Mouse (Mus musculus) neural tube, embryonic 13.5 days (tissue): ENCODE measurements at regions not wholly inside any gene's neighbourhood (a gene's known extent, or its start where the extent isn't known, plus 50 kb on each side); places are given as distances from the start of the nearest gene placed in this dataset.
A peak's percentile ranks its signal among the peaks of the same experiment; 100 is the strongest.

Source experiments
- ATAC-seq: fragments of 200-750 bp; cut with Nextera tagmentation; 2 replicates; pipeline ENCODE4 v1.8.0; 2017; ENCODE audit warnings: low read depth, mild to moderate bottlenecking, moderate TSS enrichment, moderate library complexity
- H3K27ac ChIP-seq: fragments of 300-500 bp; sonication (generic); replicated peaks from 2 replicates; pipeline ENCODE4 v1.5.1; 2015; ENCODE audit warnings: moderate library complexity, mild to moderate bottlenecking, inconsistent platforms
- H3K27me3 ChIP-seq: fragments of 300-500 bp; sonication (generic); 2 replicates; pipeline ENCODE4 v1.6.1; 2015; ENCODE audit warnings: mild to moderate bottlenecking, inconsistent platforms
- H3K36me3 ChIP-seq: fragments of 300-500 bp; sonication (generic); 2 replicates; pipeline ENCODE4 v1.6.1; 2015; ENCODE audit warnings: mild to moderate bottlenecking, inconsistent platforms
- H3K4me1 ChIP-seq: fragments of 300-500 bp; sonication (generic); replicated peaks from 2 replicates; pipeline ENCODE4 v1.6.1; 2015; ENCODE audit warnings: inconsistent platforms
- H3K4me2 ChIP-seq: fragments of 300-500 bp; sonication (generic); 2 replicates; pipeline ENCODE4 v1.6.1; 2015; ENCODE audit warnings: inconsistent platforms, mild to moderate bottlenecking, moderate library complexity
- H3K4me3 ChIP-seq: fragments of 300-500 bp; sonication (generic); 2 replicates; pipeline ENCODE4 v1.5.1; 2015; ENCODE audit warnings: mild to moderate bottlenecking, inconsistent platforms
- H3K9ac ChIP-seq: fragments of 300-500 bp; sonication (generic); 2 replicates; pipeline ENCODE4 v1.6.1; 2015; ENCODE audit warnings: moderate library complexity, mild to moderate bottlenecking, inconsistent platforms
- H3K9me3 ChIP-seq: fragments of 300-500 bp; sonication (generic); 2 replicates; pipeline ENCODE4 v1.6.1; 2016; ENCODE audit warnings: inconsistent platforms
- WGBS: fragments of 180-500 bp; shearing (Covaris S2); methylation state at CpG from one replicate; pipeline ENCODE4 v1.1.7; 2015; 5-methylcytosine and 5-hydroxymethylcytosine counted together

GRCm38 (mm10) chr10:21465362-21465761 is 88.3 kb downstream of the Aldh8a1 start:
- H3K36me3 ChIP-seq = no peaks in the 10 kb centered on the region
- WGBS = 5% methylated on average over 15 of the region's 15 CpGs
- no peaks in the 10 kb centered on the region for H3K9me3 ChIP-seq
- H3K27me3 ChIP-seq = peaks cover 24% of the 10 kb centered on the region
- H3K4me1 ChIP-seq = peaks cover 10% of the 10 kb centered on the region
- H3K4me2 ChIP-seq = peak overlapping the region; percentile 30; the same call in 1 of the 2 replicates
- H3K9ac ChIP-seq = no peak overlapping the region
- no peak overlapping the region for H3K27ac ChIP-seq
- peak; percentile 86 for ATAC-seq
- no peak overlapping the region for H3K4me3 ChIP-seq

GRCm38 (mm10) chr10:21465806-21466377 is 88.8 kb downstream of the Aldh8a1 start:
- Histone ChIP-seq H3K36me3 (no peaks in the 10 kb centered on the region), H3K27me3 (peaks cover 28% of the 10 kb centered on the region), H3K4me3 (no peak overlapping the region), H3K9me3 (no peaks in the 10 kb centered on the region), H3K9ac (no peak overlapping the region), H3K4me1 (peaks cover 5% of the 10 kb centered on the region), H3K4me2 (no peak overlapping the region), H3K27ac (no peak overlapping the region)
- WGBS = 79% methylated on average over 7 of the region's 7 CpGs
- 0 out of 2 replicates have a peak, but pooled peaks have one; percentile 49 for ATAC-seq

GRCm38 (mm10) chr10:21467425-21468085 is 90.5 kb downstream of the Aldh8a1 start:
- H3K4me1 ChIP-seq = peaks cover 5% of the 10 kb centered on the region
- no peaks in the 10 kb centered on the region for H3K9me3 ChIP-seq
- no peak overlapping the region for H3K4me2 ChIP-seq
- no peak overlapping the region for H3K9ac ChIP-seq
- H3K36me3 ChIP-seq = no peaks in the 10 kb centered on the region
- no peak overlapping the region for H3K27ac ChIP-seq
- ATAC-seq = no peak
- WGBS = 18% methylated on average over 4 of the region's 4 CpGs
- H3K27me3 ChIP-seq = peaks cover 28% of the 10 kb centered on the region
- no peak overlapping the region for H3K4me3 ChIP-seq

- H3K9me3 ChIP-seq = no peaks in the 10 kb centered on the region
- WGBS = 58% methylated on average over 10 of the region's 10 CpGs
- no peaks in the 10 kb centered on the region for H3K36me3 ChIP-seq
- H3K27ac ChIP-seq = no peak overlapping the region
- no peak overlapping the region for H3K4me3 ChIP-seq
- peaks cover 28% of the 10 kb centered on the region for H3K27me3 ChIP-seq
- peaks cover 5% of the 10 kb centered on the region for H3K4me1 ChIP-seq
- no peak for ATAC-seq
- no peak overlapping the region for H3K9ac ChIP-seq
- H3K4me2 ChIP-seq = no peak overlapping the region
Measured at GRCm38 (mm10) chr10:21468421-21468820, 91.3 kb downstream of the Aldh8a1 start.

GRCm38 (mm10) chr10:21469961-21470360 is 92.9 kb downstream of the Aldh8a1 start:
- Histone ChIP-seq H3K27me3 (peaks cover 18% of the 10 kb centered on the region), H3K4me2 (no peak overlapping the region), H3K27ac (no peak overlapping the region), H3K4me3 (no peak overlapping the region), H3K9ac (no peak overlapping the region), H3K9me3 (no peaks in the 10 kb centered on the region), H3K36me3 (no peaks in the 10 kb centered on the region), H3K4me1 (peaks cover 5% of the 10 kb centered on the region)
- WGBS = 71% methylated on average over 1 of the region's 1 CpGs
- ATAC-seq = no peak

GRCm38 (mm10) chr10:21470589-21470988 is 93.5 kb downstream of the Aldh8a1 start:
- 76% methylated on average over 20 of the region's 20 CpGs for WGBS
- Histone ChIP-seq H3K9ac (no peak overlapping the region), H3K27me3 (peaks cover 16% of the 10 kb centered on the region), H3K9me3 (no peaks in the 10 kb centered on the region), H3K4me2 (no peak overlapping the region), H3K4me3 (no peak overlapping the region), H3K4me1 (peaks cover 5% of the 10 kb centered on the region), H3K36me3 (no peaks in the 10 kb centered on the region), H3K27ac (no peak overlapping the region)
- no peak for ATAC-seq

GRCm38 (mm10) chr10:21474242-21474641 is 97.2 kb downstream of the Aldh8a1 start:
- H3K36me3 ChIP-seq = no peaks in the 10 kb centered on the region
- 66% methylated on average over 7 of the region's 7 CpGs for WGBS
- no peaks in the 10 kb centered on the region for H3K4me1 ChIP-seq
- no peak overlapping the region for H3K27ac ChIP-seq
- H3K4me3 ChIP-seq = no peak overlapping the region
- no peaks in the 10 kb centered on the region for H3K9me3 ChIP-seq
- H3K4me2 ChIP-seq = no peak overlapping the region
- no peak for ATAC-seq
- peaks cover 13% of the 10 kb centered on the region for H3K27me3 ChIP-seq
- H3K9ac ChIP-seq = no peak overlapping the region

- H3K36me3 ChIP-seq = no peaks in the 10 kb centered on the region
- 83% methylated on average over 3 of the region's 3 CpGs for WGBS
- ATAC-seq = no peak
- H3K4me2 ChIP-seq = no peak overlapping the region
- H3K9me3 ChIP-seq = peaks cover 10% of the 10 kb centered on the region
- no peak overlapping the region for H3K27ac ChIP-seq
- H3K9ac ChIP-seq = no peak overlapping the region
- H3K27me3 ChIP-seq = no peaks in the 10 kb centered on the region
- H3K4me3 ChIP-seq = no peak overlapping the region
- no peaks in the 10 kb centered on the region for H3K4me1 ChIP-seq
Measured at GRCm38 (mm10) chr10:21478004-21478403, 100.9 kb downstream of the Aldh8a1 start.

GRCm38 (mm10) chr10:21479403-21479802 is 102.3 kb downstream of the Aldh8a1 start:
- no peaks in the 10 kb centered on the region for H3K4me1 ChIP-seq
- WGBS = 86% methylated on average over 3 of the region's 3 CpGs
- no peak overlapping the region for H3K27ac ChIP-seq
- ATAC-seq = no peak
- H3K36me3 ChIP-seq = no peaks in the 10 kb centered on the region
- H3K4me2 ChIP-seq = no peak overlapping the region
- no peak overlapping the region for H3K9ac ChIP-seq
- no peaks in the 10 kb centered on the region for H3K27me3 ChIP-seq
- no peak overlapping the region for H3K4me3 ChIP-seq
- H3K9me3 ChIP-seq = peaks cover 10% of the 10 kb centered on the region

- no peak overlapping the region for H3K27ac ChIP-seq
- H3K4me2 ChIP-seq = no peak overlapping the region
- H3K4me3 ChIP-seq = no peak overlapping the region
- 0 out of 2 replicates have a peak, but pooled peaks cover 3% of the 10 kb centered on the region for H3K4me1 ChIP-seq
- 91% methylated on average over 3 of the region's 3 CpGs for WGBS
- H3K27me3 ChIP-seq = no peaks in the 10 kb centered on the region
- ATAC-seq = no peak
- H3K9ac ChIP-seq = no peak overlapping the region
- H3K36me3 ChIP-seq = no peaks in the 10 kb centered on the region
- peaks cover 10% of the 10 kb centered on the region for H3K9me3 ChIP-seq
Measured at GRCm38 (mm10) chr10:21481255-21481654, 104.2 kb downstream of the Aldh8a1 start.

- H3K9ac ChIP-seq = no peak overlapping the region
- no peaks in the 10 kb centered on the region for H3K27me3 ChIP-seq
- ATAC-seq = no peak
- H3K36me3 ChIP-seq = no peaks in the 10 kb centered on the region
- no peak overlapping the region for H3K4me3 ChIP-seq
- no peak overlapping the region for H3K27ac ChIP-seq
- H3K4me1 ChIP-seq = 0 out of 2 replicates have a peak, but pooled peaks cover 3% of the 10 kb centered on the region
- peaks cover 10% of the 10 kb centered on the region for H3K9me3 ChIP-seq
- 77% methylated on average over 4 of the region's 4 CpGs for WGBS
- H3K4me2 ChIP-seq = no peak overlapping the region
Measured at GRCm38 (mm10) chr10:21482055-21482454, 105.0 kb downstream of the Aldh8a1 start.

- Histone ChIP-seq H3K9me3 (peaks cover 10% of the 10 kb centered on the region), H3K36me3 (no peaks in the 10 kb centered on the region), H3K4me2 (no peak overlapping the region), H3K9ac (no peak overlapping the region), H3K4me1 (0 out of 2 replicates have a peak, but pooled peaks cover 3% of the 10 kb centered on the region), H3K27ac (no peak overlapping the region), H3K27me3 (no peaks in the 10 kb centered on the region), H3K4me3 (no peak overlapping the region)
- WGBS = 77% methylated on average over 9 of the region's 9 CpGs
- no peak for ATAC-seq
Measured at GRCm38 (mm10) chr10:21482659-21483058, 105.6 kb downstream of the Aldh8a1 start.

GRCm38 (mm10) chr10:21483373-21483772 is 106.3 kb downstream of the Aldh8a1 start:
- Histone ChIP-seq H3K9me3 (peaks cover 10% of the 10 kb centered on the region), H3K36me3 (no peaks in the 10 kb centered on the region), H3K9ac (no peak overlapping the region), H3K27me3 (no peaks in the 10 kb centered on the region), H3K27ac (no peak overlapping the region), H3K4me3 (no peak overlapping the region), H3K4me2 (no peak overlapping the region), H3K4me1 (0 out of 2 replicates have a peak, but pooled peaks cover 3% of the 10 kb centered on the region)
- no peak for ATAC-seq
- 86% methylated on average over 3 of the region's 3 CpGs for WGBS
